Mouse (Mus musculus): ENCODE results near the gene Cdk14.

Cdk14 gene

GRCm38 (mm10) chr5:4898241-4898640 is 521.9 kb downstream of the Cdk14 start:
- DNase-seq (ENCODE audit: low spot score in 2 of 2) = no peak

DNA sequence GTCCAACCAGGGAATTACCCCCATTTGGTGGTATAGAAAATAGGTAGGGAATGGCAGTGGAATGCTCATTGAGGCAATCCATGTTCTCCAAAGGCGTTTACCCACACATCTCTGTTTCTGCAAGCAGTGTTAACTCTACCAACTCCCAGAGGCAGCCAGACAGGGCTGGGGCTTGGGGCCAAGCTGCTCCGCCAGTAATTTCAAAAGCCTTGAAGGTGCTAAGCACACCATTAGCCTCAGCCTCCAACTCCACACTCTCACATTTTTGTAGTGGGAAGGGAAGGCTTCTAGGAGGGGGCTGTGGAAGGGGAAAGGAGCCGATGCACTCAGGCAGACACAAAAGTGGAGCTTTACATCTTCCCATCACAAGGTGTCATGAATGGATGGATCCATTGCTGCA is 525.1 kb downstream of the Cdk14 start:
- DNase-seq (ENCODE audit: low spot score in 2 of 2) = no peak

- DNase-seq (ENCODE audit: low spot score in 2 of 2) = no peak
Observed at GRCm38 (mm10) chr5:4893852-4894207, 526.3 kb downstream of the Cdk14 start.

DNA sequence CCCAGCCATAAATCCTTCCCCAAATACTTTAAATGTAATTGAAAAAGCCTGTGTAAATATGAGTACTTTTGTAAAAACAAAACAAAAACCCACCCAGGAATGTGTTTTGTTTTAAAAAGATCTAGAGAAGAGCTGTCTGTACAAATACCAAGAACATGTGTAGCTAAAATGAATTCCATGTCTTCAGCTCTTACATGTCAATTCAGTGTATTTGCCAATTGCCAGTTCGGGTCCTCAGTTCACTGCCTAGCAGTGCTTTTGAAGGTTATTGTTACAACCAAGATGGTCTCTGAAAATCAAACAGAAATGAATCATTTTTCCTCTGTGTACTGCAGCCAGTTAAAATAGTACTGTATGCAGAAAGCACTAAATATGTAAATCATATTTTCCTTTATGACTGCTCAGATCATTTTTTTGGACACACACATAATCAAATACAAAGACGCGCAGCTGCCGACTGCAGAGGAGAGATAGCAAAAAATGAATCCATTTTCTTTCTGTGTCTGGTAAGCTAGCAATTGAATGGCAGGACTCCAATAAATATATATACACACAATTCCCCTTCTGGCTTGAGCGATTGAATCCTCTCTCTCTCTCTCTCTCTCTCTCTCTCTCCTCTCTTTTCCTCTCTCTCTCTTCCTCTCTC is 526.8 kb downstream of the Cdk14 start:
- DNase-seq (ENCODE audit: low spot score in 2 of 2) = no peak

DNA sequence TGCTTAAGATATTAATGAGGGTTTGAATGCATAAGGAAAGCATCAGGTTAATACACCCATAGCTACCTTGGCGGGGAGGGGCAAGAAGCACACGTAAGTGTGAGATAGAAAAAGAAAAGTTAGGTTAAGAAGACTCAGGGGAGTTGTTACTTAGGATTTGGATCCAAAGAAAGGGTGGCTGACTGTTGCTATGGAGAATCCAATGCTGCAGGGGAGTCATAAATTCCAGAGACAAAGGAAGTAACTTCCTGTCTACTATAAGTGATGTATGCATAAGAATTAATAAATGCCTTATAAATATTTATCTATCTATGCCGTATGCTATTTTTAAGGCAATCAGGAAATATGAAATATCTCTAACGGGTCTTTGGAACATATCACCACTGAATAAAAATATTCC is 527.4 kb downstream of the Cdk14 start:
- DNase-seq (ENCODE audit: low spot score in 2 of 2) = no peak

DNA sequence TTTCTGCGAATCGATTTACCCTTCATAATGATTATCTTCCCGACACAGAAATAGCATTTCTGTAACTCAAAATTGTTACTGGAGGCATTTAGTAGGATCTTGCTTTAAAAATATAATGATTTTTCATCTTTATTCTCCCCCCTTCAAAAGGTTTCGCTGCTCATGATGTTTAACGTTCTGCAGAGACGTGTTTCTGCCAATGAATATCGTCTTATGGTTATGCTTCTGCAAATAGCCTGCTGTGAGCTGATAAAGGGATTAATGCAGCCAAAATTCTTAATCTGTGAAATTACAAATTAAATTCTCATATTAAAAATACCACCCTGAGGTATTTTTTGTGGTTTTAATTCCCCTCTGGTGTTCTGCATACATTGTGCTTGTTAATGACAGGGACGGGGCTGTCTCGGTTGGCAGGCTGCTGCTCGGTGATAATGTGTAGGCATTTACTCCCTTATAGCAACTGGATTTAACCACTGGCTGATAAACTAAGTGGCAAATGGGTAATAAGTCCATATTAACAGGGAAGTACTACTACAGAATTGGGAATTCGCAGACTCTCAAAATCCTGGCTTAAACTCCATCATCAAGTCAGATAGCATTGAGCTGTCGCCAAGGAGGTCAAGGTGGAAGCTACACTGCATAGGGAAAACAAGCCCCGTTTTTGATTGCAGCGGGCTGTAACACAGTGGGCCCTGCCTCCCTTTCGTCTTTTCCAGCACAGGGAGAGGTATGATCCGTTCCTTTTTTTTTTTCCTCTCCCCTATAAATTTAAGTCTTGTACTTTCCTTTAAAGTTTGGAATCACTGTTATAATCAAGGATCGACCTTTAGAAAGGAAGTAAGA is 528.0 kb downstream of the Cdk14 start:
- no peak for DNase-seq (ENCODE audit: low spot score in 2 of 2)

GRCm38 (mm10) chr5:4887069-4887468 is 533.0 kb downstream of the Cdk14 start:
- DNase-seq (ENCODE audit: low spot score in 2 of 2) = no peak

DNA sequence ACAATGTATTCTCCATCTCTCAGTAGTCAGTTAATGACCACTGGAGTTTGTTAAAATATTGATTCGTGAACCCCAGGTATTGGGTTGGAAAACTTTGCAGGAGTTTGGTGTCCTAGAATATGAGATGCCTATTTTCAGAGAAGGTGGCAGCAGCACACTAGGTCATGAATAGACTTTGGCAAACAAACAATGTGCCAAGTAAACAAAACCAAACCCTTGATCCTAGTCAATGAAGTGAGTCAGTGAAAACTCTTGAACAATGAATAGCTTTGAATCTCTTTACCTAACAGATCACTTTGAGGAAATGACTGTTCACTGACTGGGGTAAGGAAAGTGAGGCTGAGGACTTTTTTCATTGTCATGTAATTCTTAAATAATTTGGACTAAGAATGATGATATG is 537.3 kb downstream of the Cdk14 start:
- no peak for DNase-seq (ENCODE audit: low spot score in 2 of 2)

GRCm38 (mm10) chr5:4880331-4880730 is 539.8 kb downstream of the Cdk14 start:
- DNase-seq (ENCODE audit: low spot score in 2 of 2) = no peak

DNA sequence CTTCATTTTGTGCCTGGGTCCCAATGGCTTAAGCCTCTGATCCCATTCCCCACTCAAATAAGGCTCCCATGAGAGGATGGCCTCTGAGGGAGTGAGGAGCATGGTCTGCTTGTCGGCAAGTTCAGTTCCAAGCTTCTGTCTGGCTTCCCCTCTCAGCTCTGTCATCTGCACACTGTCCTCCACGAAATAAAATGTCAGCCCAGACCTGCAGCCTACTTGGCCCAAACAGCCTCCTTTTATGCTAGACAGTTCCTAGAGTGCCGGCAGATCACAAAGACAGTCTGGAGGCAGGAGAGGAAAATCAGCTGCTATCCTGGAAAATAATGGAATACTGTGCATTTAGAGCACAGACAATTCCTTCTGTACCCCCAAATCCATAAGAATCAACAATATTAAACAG is 541.2 kb downstream of the Cdk14 start:
- DNase-seq (ENCODE audit: low spot score in 2 of 2) = no peak

DNA sequence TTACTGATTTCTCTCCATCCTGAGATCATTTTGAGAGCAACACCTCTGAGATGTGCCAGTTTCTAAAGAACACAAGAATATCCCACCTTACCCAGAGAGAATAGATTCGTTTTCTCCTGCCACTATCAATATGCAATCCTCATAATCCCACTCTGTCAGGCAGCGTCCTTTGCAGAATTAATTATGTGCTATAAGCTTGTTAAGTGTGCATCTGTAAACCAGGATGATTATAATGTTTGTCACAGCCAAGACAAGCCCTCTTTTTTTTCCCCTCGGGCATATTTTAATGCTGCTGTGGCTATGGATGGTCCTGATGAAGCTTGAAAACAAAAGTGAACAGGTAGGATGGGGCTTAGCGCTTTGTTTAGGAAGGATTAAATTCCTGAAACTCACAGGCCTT is 542.5 kb downstream of the Cdk14 start:
- DNase-seq (ENCODE audit: low spot score in 2 of 2) = no peak

GRCm38 (mm10) chr5:4877131-4877631 is 542.9 kb downstream of the Cdk14 start:
- no peak for DNase-seq (ENCODE audit: low spot score in 2 of 2)

- no peak for DNase-seq (ENCODE audit: low spot score in 2 of 2)
Observed at GRCm38 (mm10) chr5:4876653-4877091, 543.4 kb downstream of the Cdk14 start.

GRCm38 (mm10) chr5:4870041-4870726 is 549.9 kb downstream of the Cdk14 start:
- DNase-seq (ENCODE audit: low spot score in 2 of 2) = no peak

GRCm38 (mm10) chr5:4868563-4869120 is 551.5 kb downstream of the Cdk14 start:
- DNase-seq (ENCODE audit: low spot score in 2 of 2) = no peak

DNA sequence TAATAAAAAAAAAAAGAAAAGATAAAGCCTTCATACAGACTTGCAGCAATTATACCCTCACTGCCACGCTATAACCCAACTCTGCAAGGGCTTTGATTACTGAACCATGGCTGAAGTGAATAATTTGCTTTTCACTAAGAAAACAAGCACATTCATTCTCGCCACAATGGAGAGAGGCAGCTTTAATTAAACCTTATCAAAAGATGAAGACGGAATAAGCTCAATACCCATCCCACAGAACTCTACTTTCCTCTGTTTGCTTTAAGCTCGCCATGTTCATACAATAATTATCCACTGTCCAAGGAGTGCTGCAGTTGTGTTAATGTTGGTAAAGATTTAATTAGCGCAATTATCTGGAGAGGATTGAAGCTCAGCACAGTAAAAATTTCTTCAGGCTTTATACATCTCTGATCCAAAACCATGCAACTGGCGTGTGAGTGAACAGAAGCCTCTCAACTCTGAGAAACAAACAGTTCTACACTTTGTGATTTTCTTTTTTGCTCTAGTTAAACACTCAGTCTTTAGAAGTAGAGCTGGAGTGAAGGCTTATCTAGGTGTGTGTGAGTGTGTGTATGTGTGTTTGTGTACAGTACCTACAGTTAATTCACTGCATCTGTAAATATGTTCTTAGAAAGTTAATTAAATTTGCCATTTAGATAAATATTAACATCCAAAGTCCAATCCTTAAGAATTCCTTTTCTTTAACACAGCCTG is 552.1 kb downstream of the Cdk14 start:
- DNase-seq (ENCODE audit: low spot score in 2 of 2) = no peak

- DNase-seq (ENCODE audit: low spot score in 2 of 2) = no peak
Observed at GRCm38 (mm10) chr5:4866945-4867344, 553.2 kb downstream of the Cdk14 start.

DNA sequence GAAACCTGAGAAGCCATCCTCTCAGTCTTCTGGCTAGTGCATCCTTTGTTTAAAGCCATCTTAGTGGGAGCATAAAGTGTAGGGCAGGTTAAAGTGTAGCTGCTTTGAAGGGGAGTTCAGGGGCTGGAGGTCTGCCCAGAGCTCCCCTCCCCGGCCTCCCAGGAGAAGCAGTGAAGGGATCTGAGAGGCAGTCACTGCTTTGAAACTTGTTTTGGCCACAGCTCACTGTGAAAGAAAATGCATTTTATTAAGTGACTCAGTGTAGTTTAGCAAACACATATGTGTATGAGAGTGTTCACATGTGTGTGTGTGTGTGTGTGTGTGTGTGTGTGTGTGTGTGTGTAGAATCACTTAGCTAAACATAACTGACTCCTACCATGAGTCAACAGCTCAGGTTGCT is 554.0 kb downstream of the Cdk14 start:
- no peak for DNase-seq (ENCODE audit: low spot score in 2 of 2)

DNA sequence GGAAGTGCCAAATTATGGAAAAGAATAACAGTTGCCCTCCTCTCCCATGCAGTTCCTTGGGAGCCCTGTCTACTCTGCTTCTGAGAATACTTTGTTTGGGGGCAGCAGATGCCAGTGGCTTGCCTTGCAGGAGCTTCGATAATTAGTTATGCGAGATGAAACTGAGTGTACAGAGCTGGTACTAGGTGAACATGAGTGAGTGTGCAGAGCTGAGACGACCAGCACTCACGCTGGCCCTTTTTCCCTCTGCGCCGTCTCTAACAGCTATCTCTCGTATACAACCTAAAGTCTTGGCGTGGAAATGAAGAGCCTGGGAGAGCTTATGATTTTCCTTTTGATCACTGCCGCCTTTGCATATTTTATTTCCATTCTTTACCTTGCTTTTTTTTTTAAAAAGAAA is 558.5 kb downstream of the Cdk14 start:
- DNase-seq (ENCODE audit: low spot score in 2 of 2) = no peak

GRCm38 (mm10) chr5:4861141-4861540 is 559.0 kb downstream of the Cdk14 start:
- DNase-seq (ENCODE audit: low spot score in 2 of 2) = no peak

DNA sequence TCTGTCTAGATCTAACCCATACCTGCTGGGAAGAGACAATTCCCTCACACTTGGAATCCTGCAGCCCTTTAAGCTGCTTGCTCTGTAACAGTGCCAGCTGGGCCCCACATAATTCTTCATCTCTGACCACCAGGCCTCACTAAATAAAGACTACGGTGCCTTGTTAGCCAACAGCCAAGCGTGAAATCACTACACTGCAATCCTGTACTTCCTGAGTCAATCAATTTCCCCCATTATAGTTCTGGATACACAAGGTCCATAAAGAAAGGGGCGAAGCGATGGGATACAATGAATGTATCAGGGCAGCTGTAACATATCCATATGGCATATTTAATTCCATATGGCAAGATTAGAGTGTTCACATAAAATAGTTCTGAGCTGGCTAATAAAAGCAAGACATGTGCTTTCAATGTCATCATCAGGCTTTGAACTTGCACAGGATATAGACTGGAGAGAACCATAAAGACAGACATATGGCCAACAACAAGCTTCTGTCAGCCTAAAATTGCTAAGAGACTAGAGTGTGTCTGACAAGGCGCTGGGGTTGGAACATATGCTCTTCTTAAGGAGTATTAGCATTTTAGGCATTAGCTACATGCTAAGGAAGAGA is 562.0 kb downstream of the Cdk14 start:
- DNase-seq (ENCODE audit: low spot score in 2 of 2) = no peak

Data from thymus, postnatal 10 days (tissue).